Mouse (Mus musculus): Measurements from ENCODE around the gene Ms4a4a. TPM values are rescaled to one million over a fixed set of nuclear protein-coding genes. Genes with fewer than 3 reads are reported as not detected.
"Not testable (repeated sequence)": the region's sequence is repeated elsewhere in the genome, so short reads cannot be mapped to it uniquely, and the experiment has no call there.

Gene Ms4a4a
- total RNA-seq, 2 experiments from 2014 or later, result 0.57 to 1.6 TPM

DNA sequence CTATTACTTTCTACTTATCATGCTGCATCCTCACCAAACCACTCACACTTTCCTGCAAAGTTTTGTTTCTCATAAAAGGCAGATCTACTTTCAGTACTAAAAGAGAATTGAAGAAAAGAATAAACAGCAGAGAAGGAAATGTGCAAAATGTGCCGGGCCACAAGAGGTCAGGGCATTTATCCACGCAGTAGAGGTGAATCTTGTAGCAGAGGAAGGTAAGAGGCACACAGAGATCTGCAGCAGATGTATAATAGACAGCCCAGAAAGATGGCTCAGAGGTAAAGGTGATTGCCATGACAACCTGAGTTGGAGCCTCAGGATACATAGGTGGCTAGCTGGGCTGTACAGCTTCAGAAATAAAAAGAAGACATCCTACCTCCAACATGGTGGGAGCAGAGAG, 11.8 kb downstream of the Ms4a4a start:
- intact Hi-C loops (cut with DNase I), result no loop called here
- TF ChIP-seq CTCF (IDR thresholded peaks at IDR 0.05), result no peak
- H3K27ac ChIP-seq, result no peak overlapping the region
- DNase-seq (ENCODE audit: extremely low spot score in 1 of 2, low spot score in 2 of 2), result no peak
- H3K4me3 ChIP-seq, result no peak overlapping the region

DNA sequence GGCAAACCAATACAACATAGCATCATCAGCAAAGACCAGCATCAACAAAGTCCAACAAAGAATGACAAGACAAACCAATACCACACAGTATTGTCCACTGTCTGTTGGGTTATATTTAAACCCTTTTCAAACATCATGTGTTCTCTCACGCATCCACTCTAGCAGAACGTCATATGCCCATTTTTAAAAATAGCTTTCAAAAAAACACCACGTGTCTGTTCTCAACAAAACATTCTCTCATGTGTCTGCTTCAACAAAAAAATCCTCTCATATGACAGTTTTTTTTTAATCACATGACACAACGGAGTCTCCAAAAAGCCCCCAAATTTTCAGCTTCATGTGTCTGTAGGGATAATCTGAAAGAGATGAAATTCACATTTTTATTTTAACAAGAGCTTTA, 12.4 kb downstream of the Ms4a4a start:
- no peak for TF ChIP-seq CTCF (IDR thresholded peaks at IDR 0.05)
- intact Hi-C loops (cut with DNase I), result no loop called here
- no peak overlapping the region for H3K4me3 ChIP-seq
- no peak for DNase-seq (ENCODE audit: extremely low spot score in 1 of 2, low spot score in 2 of 2)
- no peak overlapping the region for H3K27ac ChIP-seq

DNA sequence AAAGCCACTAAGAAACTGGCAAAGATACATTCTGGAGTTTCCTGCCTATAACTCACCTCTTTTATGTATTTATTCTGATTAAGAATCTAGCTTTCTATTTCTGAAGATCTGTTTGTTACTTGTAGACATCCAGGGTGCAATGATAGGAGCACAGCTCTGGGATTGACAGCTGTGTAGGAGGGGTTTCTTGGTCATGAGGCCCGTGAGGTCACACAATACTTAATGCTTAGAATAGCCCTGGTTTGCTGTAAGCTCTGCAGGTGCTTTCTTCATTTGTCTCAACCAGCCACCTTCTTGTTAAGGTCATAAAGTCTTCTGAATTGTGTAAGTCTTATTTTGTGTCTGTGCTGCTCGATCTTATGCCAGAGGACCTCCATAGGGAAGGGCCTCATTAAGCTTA, 13.6 kb downstream of the Ms4a4a start:
- H3K4me3 ChIP-seq, result no peak overlapping the region
- intact Hi-C loops (cut with DNase I), result no loop called here
- TF ChIP-seq CTCF (IDR thresholded peaks at IDR 0.05), result no peak
- no peak overlapping the region for H3K27ac ChIP-seq
- DNase-seq (ENCODE audit: extremely low spot score in 1 of 2, low spot score in 2 of 2), result no peak

DNA sequence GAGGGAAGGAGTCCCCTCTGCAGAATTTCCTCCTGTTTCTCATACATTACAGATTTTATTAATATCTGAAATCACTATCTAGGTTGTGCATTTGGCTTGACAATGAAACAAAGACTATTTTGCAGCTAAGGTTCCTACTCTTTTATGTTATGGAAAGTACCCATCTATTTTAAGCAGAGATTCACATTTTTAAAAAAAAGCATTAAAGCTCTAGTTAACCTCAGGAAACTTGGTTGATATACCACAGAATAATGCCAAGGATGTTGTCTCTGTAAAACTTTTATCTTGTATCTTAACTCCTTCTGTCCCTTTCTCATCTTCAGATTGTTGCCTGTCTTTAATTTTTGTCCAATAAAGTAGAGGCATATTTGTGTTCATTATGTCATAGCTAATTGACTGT, 20.4 kb downstream of the Ms4a4a start:
- Histone ChIP-seq H3K27ac (no peak overlapping the region), H3K4me3 (no peak overlapping the region)
- TF ChIP-seq CTCF (IDR thresholded peaks at IDR 0.05), result no peak
- DNase-seq (ENCODE audit: extremely low spot score in 1 of 2, low spot score in 2 of 2), result no peak
- intact Hi-C loops (cut with DNase I), result no loop called here

DNA sequence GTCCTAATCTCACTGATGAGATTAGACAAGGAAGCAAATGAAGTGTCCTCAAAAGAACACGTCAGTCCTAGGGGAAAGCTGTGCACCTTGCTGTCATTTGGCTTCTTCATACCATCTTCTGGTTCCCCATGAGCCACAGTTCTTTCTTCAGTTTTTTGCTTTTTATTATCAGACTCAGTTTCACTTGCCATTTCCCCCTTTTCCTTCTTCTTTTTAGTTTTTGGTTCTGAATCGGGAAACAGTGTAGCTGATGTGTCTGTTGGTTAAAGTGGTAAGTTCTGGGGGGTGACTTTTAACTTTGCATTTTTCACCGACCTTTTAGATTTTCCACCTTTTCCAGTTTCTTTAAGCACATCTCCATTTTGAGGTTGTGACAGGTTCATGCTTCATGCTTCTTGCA, 29.2 kb downstream of the Ms4a4a start, which contains the start of gene Ms4a4c:
Ms4a4c (plus strand) TSS at position 244 of the 400 bp plus-strand sequence.
- no peak for TF ChIP-seq CTCF (IDR thresholded peaks at IDR 0.05)
- no peak within 1 kb of the TSS for H3K4me3 ChIP-seq
- no peak within 1 kb of the TSS for H3K27ac ChIP-seq
- DNase-seq (ENCODE audit: extremely low spot score in 1 of 2, low spot score in 2 of 2), result no peak
- intact Hi-C loops (cut with DNase I), result no loop called here

DNA sequence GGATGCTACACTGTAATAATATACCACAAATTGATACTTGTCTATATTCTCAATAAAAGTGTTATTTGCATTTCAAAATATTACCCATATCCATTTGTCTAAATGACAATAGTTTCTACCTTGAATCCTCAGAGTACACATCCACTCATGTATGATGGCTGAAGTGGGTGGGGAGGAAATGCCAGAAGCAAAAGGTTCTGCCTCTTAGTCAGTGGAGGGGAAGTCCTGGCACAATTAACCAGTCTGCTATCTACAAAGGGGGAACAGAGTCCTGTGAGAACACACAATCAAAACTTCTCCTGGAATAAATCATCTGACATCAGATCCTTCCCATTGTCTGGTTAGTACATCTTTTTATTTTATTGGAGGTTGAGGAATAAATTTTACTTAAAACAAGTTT, 32.1 kb downstream of the Ms4a4a start:
- no peak for DNase-seq (ENCODE audit: extremely low spot score in 1 of 2, low spot score in 2 of 2)
- no peak overlapping the region for H3K27ac ChIP-seq
- no peak overlapping the region for H3K4me3 ChIP-seq
- intact Hi-C loops (cut with DNase I), result no loop called here
- TF ChIP-seq CTCF (IDR thresholded peaks at IDR 0.05), result no peak

DNA sequence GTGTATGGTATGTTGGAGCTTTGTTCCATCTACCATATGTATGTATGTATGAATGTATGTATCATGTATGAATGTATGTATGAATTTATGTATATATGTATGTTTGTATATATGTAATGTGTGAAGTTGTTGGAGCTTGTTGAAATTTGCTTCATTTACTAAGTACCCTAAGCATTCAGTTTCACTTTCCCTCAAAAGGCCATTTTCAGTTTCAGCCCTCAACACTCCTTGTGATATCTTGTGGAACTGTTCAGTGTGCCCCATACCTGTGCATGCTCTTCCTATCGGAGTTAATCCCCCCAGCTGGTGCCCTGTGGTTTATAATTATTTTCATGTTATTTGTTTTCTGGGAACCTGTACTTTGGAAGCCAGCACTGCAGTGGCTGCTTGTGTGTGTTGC, 33.3 kb downstream of the Ms4a4a start:
- no peak overlapping the region for H3K4me3 ChIP-seq
- H3K27ac ChIP-seq, result no peak overlapping the region
- DNase-seq (ENCODE audit: extremely low spot score in 1 of 2, low spot score in 2 of 2), result no peak
- intact Hi-C loops (cut with DNase I), result no loop called here
- TF ChIP-seq CTCF (IDR thresholded peaks at IDR 0.05), result no peak

DNA sequence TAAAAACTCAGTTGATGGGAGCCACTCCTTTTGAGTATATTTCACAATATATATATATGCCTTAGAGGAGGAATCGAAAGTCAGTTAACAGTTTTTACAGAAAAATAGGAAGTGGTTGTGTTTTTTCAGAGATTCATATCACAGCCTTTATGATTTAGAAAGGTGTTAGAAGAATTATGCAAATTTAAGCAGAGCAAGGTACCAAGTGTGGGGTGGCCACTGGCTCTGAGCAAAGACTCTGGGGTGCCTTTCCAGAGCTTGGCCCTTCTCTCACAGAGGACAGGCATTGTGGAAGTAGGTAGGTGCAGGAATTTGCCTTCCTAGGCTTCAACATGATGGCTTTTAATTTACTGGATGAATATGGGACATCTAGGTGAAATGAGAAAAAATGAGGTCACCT, 36.3 kb downstream of the Ms4a4a start:
- no peak for TF ChIP-seq CTCF (IDR thresholded peaks at IDR 0.05)
- intact Hi-C loops (cut with DNase I), result no loop called here
- H3K4me3 ChIP-seq, result no peak overlapping the region
- no peak overlapping the region for H3K27ac ChIP-seq
- DNase-seq (ENCODE audit: extremely low spot score in 1 of 2, low spot score in 2 of 2), result no peak

DNA sequence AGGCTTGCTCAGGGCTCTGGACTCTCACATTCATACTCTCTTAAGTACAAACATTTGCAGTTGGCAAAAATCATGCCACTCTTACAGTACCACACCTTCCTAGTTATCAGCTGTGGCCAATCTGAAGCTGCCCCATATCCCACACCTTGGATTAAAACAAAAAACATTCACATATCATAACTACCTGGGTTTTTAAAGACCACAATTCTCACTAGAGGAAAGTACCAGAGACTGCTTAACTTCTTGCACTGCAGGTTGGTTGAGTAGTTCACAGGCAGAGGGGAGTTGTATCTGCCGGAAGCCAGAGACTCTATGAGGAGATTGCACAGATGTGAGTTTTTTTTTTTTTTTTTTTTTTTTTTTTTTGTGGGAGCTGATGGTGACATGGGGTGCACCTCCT, 38.8 kb downstream of the Ms4a4a start:
- TF ChIP-seq CTCF (IDR thresholded peaks at IDR 0.05), result no peak
- intact Hi-C loops (cut with DNase I), result no loop called here
- no peak overlapping the region for H3K27ac ChIP-seq
- no peak overlapping the region for H3K4me3 ChIP-seq
- no peak for DNase-seq (ENCODE audit: extremely low spot score in 1 of 2, low spot score in 2 of 2)

DNA sequence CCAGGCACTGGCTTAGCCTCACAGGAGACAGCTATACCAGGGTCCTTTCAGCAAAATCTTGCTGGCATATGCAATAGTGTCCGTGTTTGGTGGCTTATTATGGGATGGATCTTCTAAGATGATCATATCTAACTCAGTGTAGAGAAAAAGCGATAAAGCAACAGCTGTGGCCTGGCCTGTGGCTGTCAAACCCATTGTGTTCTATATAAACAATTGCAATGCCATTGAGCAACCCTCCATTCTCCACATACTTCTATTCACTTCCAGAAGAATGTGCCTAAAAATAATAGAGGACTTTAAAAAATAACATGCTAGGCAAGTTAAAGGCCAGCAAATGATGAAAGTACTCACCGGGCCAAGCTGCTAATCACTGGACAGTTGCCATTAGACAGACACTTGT, 40.3 kb downstream of the Ms4a4a start:
- Histone ChIP-seq H3K27ac (no peak overlapping the region), H3K4me3 (no peak overlapping the region)
- intact Hi-C loops (cut with DNase I), result no loop called here
- no peak for TF ChIP-seq CTCF (IDR thresholded peaks at IDR 0.05)
- no peak for DNase-seq (ENCODE audit: extremely low spot score in 1 of 2, low spot score in 2 of 2)

DNA sequence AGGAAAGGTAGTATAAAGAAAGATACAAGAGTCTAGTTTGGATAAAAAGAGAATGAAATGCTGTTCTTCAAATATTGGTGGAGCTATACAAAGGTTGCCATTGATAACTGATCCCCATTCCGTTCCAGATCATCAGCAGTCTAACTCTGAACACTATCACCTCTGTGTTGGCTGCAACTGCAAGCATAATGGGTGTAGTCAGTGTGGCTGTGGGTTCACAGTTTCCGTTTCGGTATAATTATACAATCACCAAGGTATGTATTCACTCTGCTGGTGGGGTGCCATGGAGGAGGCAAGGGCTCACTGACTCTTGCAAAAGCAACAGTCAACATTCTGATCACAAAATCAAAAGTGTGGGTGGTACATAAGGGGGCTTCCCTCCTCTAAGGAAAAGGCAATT, 43.5 kb downstream of the Ms4a4a start:
- H3K4me3 ChIP-seq; intact Hi-C loops (cut with DNase I); H3K27ac ChIP-seq; DNase-seq (ENCODE audit: extremely low spot score in 1 of 2, low spot score in 2 of 2): not testable (repeated sequence)

DNA sequence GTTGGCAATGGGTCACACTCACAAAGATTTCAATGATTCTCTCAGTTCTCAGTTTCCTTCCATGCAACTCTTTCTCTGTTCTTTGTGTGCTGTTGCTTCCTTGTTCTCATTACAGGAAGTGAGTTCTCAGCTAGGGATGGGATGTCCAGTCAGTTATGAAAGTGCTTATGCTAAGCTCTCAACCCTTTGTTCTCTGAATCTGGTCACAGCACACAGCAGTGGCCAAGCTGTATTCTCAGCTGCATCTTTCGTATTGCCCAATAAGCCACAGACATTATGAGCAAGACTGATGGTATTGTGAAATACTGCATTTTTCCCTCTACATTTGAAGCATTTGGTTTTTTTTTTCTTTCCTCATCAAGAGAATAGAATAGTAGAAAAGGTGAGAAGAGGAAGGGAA, 55.9 kb downstream of the Ms4a4a start:
- H3K4me3 ChIP-seq; DNase-seq (ENCODE audit: extremely low spot score in 1 of 2, low spot score in 2 of 2); H3K27ac ChIP-seq; intact Hi-C loops (cut with DNase I): not testable (repeated sequence)

DNA sequence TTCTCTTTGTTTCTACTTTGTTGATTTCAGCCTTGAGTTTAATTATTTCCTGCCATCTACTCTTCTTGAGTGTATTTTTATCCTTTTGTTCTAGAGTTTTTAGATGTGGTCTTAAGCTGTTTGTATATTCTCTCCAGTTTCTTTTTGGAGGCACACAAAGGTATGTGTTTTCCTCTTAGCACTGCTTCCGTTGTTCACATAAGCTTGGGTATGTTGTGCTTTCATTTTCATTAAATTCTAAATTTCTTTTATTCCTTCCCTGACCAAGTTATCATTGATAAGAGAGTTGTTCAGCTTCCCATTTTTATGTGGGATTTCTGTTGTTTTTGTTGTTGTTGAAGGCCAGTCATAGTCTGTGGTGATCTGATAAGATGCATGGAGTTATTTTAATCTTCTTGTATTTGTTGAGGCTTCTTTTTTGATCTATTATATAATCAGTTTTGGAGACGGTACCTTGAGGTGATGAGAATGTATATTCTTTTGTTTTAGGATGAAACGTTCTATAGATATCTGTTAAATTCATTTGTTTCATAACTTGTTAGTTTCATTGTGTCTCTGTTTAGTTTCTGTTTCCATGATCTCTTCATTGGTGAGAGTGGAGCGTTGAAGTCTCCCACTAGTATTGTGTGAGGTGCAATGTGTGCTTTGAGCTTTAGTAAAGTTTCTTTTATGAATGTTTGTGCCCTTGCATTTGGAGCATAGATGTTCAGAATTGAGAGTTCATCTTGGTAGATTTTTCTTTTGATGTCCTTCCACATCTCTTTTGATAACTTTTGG, 59.9 kb downstream of the Ms4a4a start:
- no peak overlapping the region for H3K4me3 ChIP-seq
- DNase-seq (ENCODE audit: extremely low spot score in 1 of 2, low spot score in 2 of 2), result no peak
- no peak for TF ChIP-seq CTCF (IDR thresholded peaks at IDR 0.05)
- H3K27ac ChIP-seq, result no peak overlapping the region
- intact Hi-C loops (cut with DNase I), result no loop called here

Other genes starting within 250 kb of the Ms4a4a start
- not detected for gene 1700017D01Rik, start 244.6 kb upstream of the Ms4a4a start, total RNA-seq (2021)
- gene 1700025F22Rik, start 210.2 kb upstream of the Ms4a4a start, total RNA-seq (2021), result not detected
- not detected for gene Ms4a13, start 178.8 kb upstream of the Ms4a4a start, total RNA-seq (2021)
- not detected for gene Ms4a12, start 143.1 kb upstream of the Ms4a4a start, total RNA-seq (2021)
- not detected for gene Ms4a1, start 109.3 kb upstream of the Ms4a4a start, total RNA-seq (2021)
- gene Ms4a5, start 91.7 kb upstream of the Ms4a4a start, total RNA-seq (2021), result not detected
- not detected for gene Ms4a14, start 61.1 kb upstream of the Ms4a4a start, total RNA-seq (2021)
- gene Ms4a7, start 39.4 kb upstream of the Ms4a4a start, total RNA-seq (2021), result under 1 TPM; 0.42 to 0.77 TPM
- gene Ms4a4c, start 29.2 kb downstream of the Ms4a4a start, total RNA-seq (2021), result under 1 TPM in 1 of 2 experiments, not detected in 1; 0.34 TPM
- under 1 TPM in 1 of 2 experiments, not detected in 1; 0.20 TPM for gene Ms4a4b, start 68.0 kb downstream of the Ms4a4a start, total RNA-seq (2021)
- gene Ms4a6c, start 93.8 kb downstream of the Ms4a4a start, total RNA-seq (2021), result 1 to 10 TPM; 1.4 to 2.3 TPM
- 1 to 10 TPM; 1.3 to 1.5 TPM for gene Gm8369, start 110.4 kb downstream of the Ms4a4a start, total RNA-seq (2021)
- gene Ms4a6b, start 141.0 kb downstream of the Ms4a4a start, total RNA-seq (2021), result 1 to 10 TPM; 1.7 to 2.9 TPM
- not detected for gene Ms4a4d, start 161.3 kb downstream of the Ms4a4a start, total RNA-seq (2021)
- 1 to 10 TPM; 1.2 to 1.7 TPM for gene Ms4a6d, start 229.3 kb downstream of the Ms4a4a start, total RNA-seq (2021)
- gene Ms4a2, start 248.2 kb downstream of the Ms4a4a start, total RNA-seq (2021), result not detected

All from left cerebral cortex, adult 2 months (tissue).